Mouse (Mus musculus): Measurements from ENCODE around the gene Colgalt1. TPM values are rescaled to one million over a fixed set of nuclear protein-coding genes. Genes with fewer than 3 reads are reported as not detected.
A peak's percentile ranks its signal among the peaks of the same experiment; 100 is the strongest.

The Colgalt1 gene
- polyA plus RNA-seq, 1 experiment from 2014 or later, result 65.9 TPM

GRCm38 (mm10) chr8:71629096-71629697 lies 18.4 kb downstream of the Colgalt1 start:
- peaks cover 48% of the 10 kb centered on the region for H3K27me3 ChIP-seq
- peak overlapping the region; percentile 62 for H3K27ac ChIP-seq
- peak; percentile 83 for ATAC-seq (ENCODE audit: insufficient number of reproducible peaks, insufficient read depth, low FRiP score, low TSS enrichment, low read depth)

GRCm38 (mm10) chr8:71629781-71630212 lies 19.0 kb downstream of the Colgalt1 start:
- 4% methylated on average over 25 of the region's 25 CpGs for WGBS
- Histone ChIP-seq H3K27me3 (peaks cover 54% of the 10 kb centered on the region), H3K4me3 (replicated peaks) (peak overlapping the region; percentile 58), H3K4me1 (replicated peaks) (peaks cover 24% of the 10 kb centered on the region), H3K9me3 (peaks cover 14% of the 10 kb centered on the region), H3K36me3 (peaks cover 16% of the 10 kb centered on the region), H3K27ac (0 out of 2 replicates have a peak overlapping the region, but pooled peaks have one; percentile 45), H3K4me2 (peak overlapping the region; percentile 93), H3K9ac (replicated peaks) (peak overlapping the region; percentile 70)
- peak; percentile 3 for ATAC-seq (ENCODE audit: insufficient number of reproducible peaks, insufficient read depth, low FRiP score, low TSS enrichment, low read depth)

More at GRCm38 (mm10) chr8:71629096-71629697, 18.4 kb downstream of the Colgalt1 start:
- under 1% methylated on average over 55 of the region's 55 CpGs for WGBS
- peak overlapping the region; percentile 70 for H3K9ac ChIP-seq (replicated peaks)
- H3K9me3 ChIP-seq, result peaks cover 14% of the 10 kb centered on the region
- H3K4me3 ChIP-seq (replicated peaks), result peak overlapping the region; percentile 58
- H3K4me2 ChIP-seq, result peak overlapping the region; percentile 93
- H3K36me3 ChIP-seq, result peaks cover 22% of the 10 kb centered on the region
- H3K4me1 ChIP-seq (replicated peaks), result peaks cover 19% of the 10 kb centered on the region

DNA sequence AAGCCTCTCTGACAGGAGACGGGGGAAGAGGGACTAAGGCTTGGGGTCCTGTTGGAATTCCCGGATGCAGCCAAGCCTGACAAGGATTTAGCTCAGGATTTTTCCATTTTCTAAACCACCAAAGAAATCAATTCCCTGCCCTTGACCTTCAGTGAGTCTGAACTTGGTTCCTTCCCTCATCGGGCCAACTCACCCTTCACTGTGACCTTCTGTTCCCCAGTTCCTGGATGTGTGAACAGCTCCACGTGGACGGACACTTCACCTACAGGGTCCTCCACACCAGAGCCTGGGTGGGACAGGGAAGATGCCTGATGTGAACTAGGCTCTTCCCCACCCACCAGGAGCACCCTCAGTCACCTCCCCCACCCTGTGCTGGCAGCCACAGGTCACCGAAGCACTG lies 20.0 kb downstream of the Colgalt1 start:
- Histone ChIP-seq H3K27me3 (peaks cover 63% of the 10 kb centered on the region), H3K36me3 (peaks cover 7% of the 10 kb centered on the region; the same call in 1 of the 2 replicates), H3K4me2 (no peak overlapping the region), H3K9me3 (peaks cover 14% of the 10 kb centered on the region), H3K4me3 (replicated peaks) (no peak overlapping the region), H3K9ac (replicated peaks) (no peak overlapping the region), H3K27ac (no peak overlapping the region), H3K4me1 (replicated peaks) (peaks cover 24% of the 10 kb centered on the region)
- ATAC-seq (ENCODE audit: insufficient number of reproducible peaks, insufficient read depth, low FRiP score, low TSS enrichment, low read depth), result no peak
- 87% methylated on average over 6 of the region's 6 CpGs for WGBS

DNA sequence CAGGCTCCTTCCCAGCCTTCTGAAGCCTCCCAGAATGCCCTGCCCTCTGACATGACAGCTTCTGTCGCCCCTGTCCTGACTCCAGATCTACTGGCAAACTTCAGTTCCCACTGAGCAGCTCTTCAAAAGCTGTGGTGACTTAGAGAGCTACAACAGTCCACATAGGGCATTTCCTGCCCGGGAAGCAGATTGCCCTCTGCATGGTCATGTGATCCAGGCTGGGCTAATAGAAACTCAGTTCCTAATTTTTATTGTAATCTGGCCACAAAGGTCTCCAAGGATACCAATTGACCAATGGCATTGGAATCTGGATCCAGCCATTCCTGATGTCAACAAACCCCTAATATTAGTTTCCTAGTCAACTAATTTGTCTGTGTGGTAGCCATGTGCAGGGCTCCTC lies 21.1 kb downstream of the Colgalt1 start:
- peaks cover 24% of the 10 kb centered on the region for H3K4me1 ChIP-seq (replicated peaks)

DNA sequence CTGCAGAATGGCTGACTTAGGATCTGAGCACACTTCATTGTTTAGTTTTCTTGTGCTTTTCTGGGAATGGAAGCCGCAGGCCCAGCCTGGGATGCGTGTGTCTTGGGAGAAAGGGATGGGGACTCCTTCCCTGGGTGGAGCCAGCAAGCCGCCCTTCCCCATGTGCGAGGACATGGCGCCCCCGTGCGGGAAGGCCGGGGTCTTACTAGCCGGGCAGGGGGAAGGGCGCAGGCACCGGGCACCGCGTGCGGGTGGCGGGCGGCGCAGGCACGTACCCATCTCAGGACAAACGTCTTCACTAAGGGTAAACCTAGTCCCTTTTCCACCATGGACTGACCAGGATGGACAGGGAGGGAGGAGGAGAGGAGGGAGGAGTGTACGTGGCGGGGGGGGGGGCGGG lies 22.4 kb downstream of the Colgalt1 start:
- Histone ChIP-seq H3K4me3 (replicated peaks) (no peak overlapping the region), H3K36me3 (no peaks in the 10 kb centered on the region), H3K4me1 (replicated peaks) (peaks cover 24% of the 10 kb centered on the region), H3K27ac (no peak overlapping the region), H3K27me3 (peaks cover 85% of the 10 kb centered on the region), H3K9ac (replicated peaks) (no peak overlapping the region), H3K4me2 (peak overlapping the region; percentile 52; the same call in 1 of the 2 replicates), H3K9me3 (peaks cover 14% of the 10 kb centered on the region)
- no peak for ATAC-seq (ENCODE audit: insufficient number of reproducible peaks, insufficient read depth, low FRiP score, low TSS enrichment, low read depth)
- 18% methylated on average over 19 of the region's 22 CpGs for WGBS

More for the DNA sequence above, 21.1 kb downstream of the Colgalt1 start:
- Histone ChIP-seq H3K27ac (no peak overlapping the region), H3K9ac (replicated peaks) (no peak overlapping the region), H3K4me2 (no peak overlapping the region), H3K36me3 (no peaks in the 10 kb centered on the region), H3K27me3 (peaks cover 75% of the 10 kb centered on the region), H3K9me3 (peaks cover 14% of the 10 kb centered on the region), H3K4me3 (replicated peaks) (no peak overlapping the region)
- WGBS, result 63% methylated on average over 2 of the region's 2 CpGs
- no peak for ATAC-seq (ENCODE audit: insufficient number of reproducible peaks, insufficient read depth, low FRiP score, low TSS enrichment, low read depth)

GRCm38 (mm10) chr8:71633981-71634667 lies 23.3 kb downstream of the Colgalt1 start:
- Histone ChIP-seq H3K27ac (no peak overlapping the region), H3K27me3 (peaks cover 92% of the 10 kb centered on the region), H3K4me3 (replicated peaks) (peak overlapping the region; percentile 18), H3K4me1 (replicated peaks) (peaks cover 15% of the 10 kb centered on the region), H3K9ac (replicated peaks) (0 out of 2 replicates have a peak overlapping the region, but pooled peaks have one; percentile 27), H3K9me3 (peaks cover 14% of the 10 kb centered on the region), H3K4me2 (peak overlapping the region; percentile 52), H3K36me3 (no peaks in the 10 kb centered on the region)
- ATAC-seq (ENCODE audit: insufficient number of reproducible peaks, insufficient read depth, low FRiP score, low TSS enrichment, low read depth), result 0 out of 2 replicates have a peak, but pooled peaks have one; percentile 13
- WGBS, result 4% methylated on average over 26 of the region's 26 CpGs

DNA sequence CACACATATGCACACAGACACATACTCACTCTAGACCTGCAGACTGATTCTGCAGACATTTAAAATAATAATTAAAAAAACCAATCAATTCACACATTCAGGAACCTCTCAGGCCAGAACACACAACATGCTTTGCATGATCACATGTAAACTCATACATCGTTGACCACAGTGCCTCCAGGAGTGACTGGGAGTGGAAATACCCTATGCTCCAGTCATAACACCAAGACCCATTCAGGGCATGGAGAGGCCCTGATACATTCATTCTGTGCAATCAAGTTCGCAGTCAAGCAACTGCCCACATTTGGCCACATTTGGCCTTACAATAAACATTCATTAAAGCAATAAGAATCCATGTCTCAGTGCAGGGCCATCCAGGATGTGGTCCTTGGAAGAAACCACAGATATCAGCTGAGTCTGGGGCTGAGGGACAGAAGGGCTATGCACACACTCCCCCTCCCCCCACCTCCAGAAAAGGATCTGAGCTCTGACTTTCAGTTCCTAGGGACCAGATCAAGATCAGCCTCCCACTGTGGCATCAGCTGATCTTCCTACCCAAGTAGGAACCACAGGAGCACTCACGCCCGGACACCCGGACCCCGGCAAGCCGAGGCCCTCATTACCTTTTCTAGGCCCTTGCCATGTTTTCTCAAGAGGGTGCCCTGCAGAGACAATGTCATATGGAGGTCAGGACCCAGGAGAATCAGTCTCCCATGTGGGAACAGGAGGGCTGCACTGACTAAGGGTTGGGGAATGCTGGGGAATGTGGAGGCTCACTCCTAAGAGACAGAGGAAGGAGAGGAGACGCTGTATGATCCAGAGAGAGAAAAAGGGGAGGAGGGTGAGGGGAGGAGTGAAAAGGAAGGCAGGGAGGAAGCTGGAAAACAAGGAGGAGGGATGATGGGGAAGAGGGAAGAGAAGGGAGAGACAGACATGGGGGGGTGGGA lies 26.6 kb downstream of the Colgalt1 start:
- peaks cover 5% of the 10 kb centered on the region; the same call in 1 of the 2 replicates for H3K4me1 ChIP-seq (replicated peaks)
- WGBS, result 71% methylated on average over 8 of the region's 8 CpGs
- H3K4me3 ChIP-seq (replicated peaks), result no peak overlapping the region
- no peak overlapping the region for H3K4me2 ChIP-seq
- H3K36me3 ChIP-seq, result no peaks in the 10 kb centered on the region
- peaks cover 13% of the 10 kb centered on the region for H3K9me3 ChIP-seq
- H3K27me3 ChIP-seq, result peaks cover 67% of the 10 kb centered on the region
- H3K9ac ChIP-seq (replicated peaks), result no peak overlapping the region
- H3K27ac ChIP-seq, result no peak overlapping the region
- ATAC-seq (ENCODE audit: insufficient number of reproducible peaks, insufficient read depth, low FRiP score, low TSS enrichment, low read depth), result no peak

DNA sequence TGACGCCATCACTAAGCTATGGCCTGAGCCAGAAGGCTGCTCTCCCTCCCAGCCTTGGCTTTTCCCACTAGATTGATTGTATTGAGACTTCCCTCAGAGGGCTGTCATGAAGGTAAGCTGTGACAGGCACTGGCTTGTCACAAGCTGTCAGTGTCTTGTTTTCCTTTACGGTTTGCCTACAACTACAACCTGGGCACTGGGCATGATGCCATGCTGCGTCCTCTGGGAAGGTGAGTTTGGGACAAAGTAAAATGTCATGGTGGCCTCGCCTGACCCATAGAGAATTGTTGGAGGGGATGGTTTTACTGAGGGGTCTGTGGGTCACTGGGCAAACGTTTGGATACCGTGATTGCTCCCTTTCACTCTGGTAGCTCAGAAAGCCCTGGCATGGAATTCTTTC lies 27.5 kb downstream of the Colgalt1 start:
- H3K4me3 ChIP-seq (replicated peaks), result no peak overlapping the region
- no peak overlapping the region for H3K4me2 ChIP-seq
- H3K27me3 ChIP-seq, result peaks cover 60% of the 10 kb centered on the region
- 76% methylated on average over 6 of the region's 6 CpGs for WGBS
- ATAC-seq (ENCODE audit: insufficient number of reproducible peaks, insufficient read depth, low FRiP score, low TSS enrichment, low read depth), result no peak
- H3K9ac ChIP-seq (replicated peaks), result no peak overlapping the region
- H3K9me3 ChIP-seq, result peaks cover 4% of the 10 kb centered on the region
- H3K4me1 ChIP-seq (replicated peaks), result peaks cover 5% of the 10 kb centered on the region; the same call in 1 of the 2 replicates
- no peaks in the 10 kb centered on the region for H3K36me3 ChIP-seq
- no peak overlapping the region for H3K27ac ChIP-seq

GRCm38 (mm10) chr8:71639318-71639717 lies 28.5 kb downstream of the Colgalt1 start:
- ATAC-seq (ENCODE audit: insufficient number of reproducible peaks, insufficient read depth, low FRiP score, low TSS enrichment, low read depth), result no peak
- Histone ChIP-seq H3K9ac (replicated peaks) (no peak overlapping the region), H3K36me3 (no peaks in the 10 kb centered on the region), H3K27ac (no peak overlapping the region), H3K9me3 (no peaks in the 10 kb centered on the region), H3K4me3 (replicated peaks) (no peak overlapping the region), H3K4me2 (no peak overlapping the region), H3K27me3 (peaks cover 50% of the 10 kb centered on the region), H3K4me1 (replicated peaks) (peaks cover 3% of the 10 kb centered on the region; the same call in 1 of the 2 replicates)
- WGBS, result 84% methylated on average over 4 of the region's 4 CpGs

- 80% methylated on average over 9 of the region's 9 CpGs for WGBS
- Histone ChIP-seq H3K27me3 (0 out of 2 replicates have a peak, but pooled peaks cover 12% of the 10 kb centered on the region), H3K4me2 (no peak overlapping the region), H3K4me1 (replicated peaks) (no peaks in the 10 kb centered on the region), H3K9me3 (no peaks in the 10 kb centered on the region), H3K36me3 (no peaks in the 10 kb centered on the region), H3K9ac (replicated peaks) (no peak overlapping the region), H3K4me3 (replicated peaks) (no peak overlapping the region), H3K27ac (no peak overlapping the region)
- no peak for ATAC-seq (ENCODE audit: insufficient number of reproducible peaks, insufficient read depth, low FRiP score, low TSS enrichment, low read depth)
These were observed 34.7 kb downstream of the Colgalt1 start for GRCm38 (mm10) chr8:71645510-71645909.
